Mouse (Mus musculus): ENCODE results near the gene Zbtb44.

The Zbtb44 gene

DNA sequence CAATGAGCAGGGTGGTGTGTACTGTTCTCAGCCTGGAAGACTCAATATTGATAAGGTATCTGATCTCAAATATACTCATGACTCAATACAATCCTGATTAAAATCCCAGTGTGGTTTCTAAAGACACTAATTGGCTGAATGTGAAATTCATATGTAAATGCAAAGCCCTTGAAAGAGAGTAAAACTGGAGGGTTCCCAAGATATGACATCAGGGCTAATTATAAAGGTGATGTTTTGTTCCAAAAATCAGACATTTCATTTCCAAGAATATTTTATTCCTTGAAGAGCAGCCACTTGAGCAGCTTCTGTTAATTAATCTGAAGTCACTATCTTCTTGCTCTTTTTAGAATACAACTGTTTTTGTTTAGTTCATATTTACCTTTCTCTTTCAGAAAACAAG is 85.1 kb downstream of the Zbtb44 start:
- DNase-seq (ENCODE audit: low read depth, low spot score), result no peak

DNA sequence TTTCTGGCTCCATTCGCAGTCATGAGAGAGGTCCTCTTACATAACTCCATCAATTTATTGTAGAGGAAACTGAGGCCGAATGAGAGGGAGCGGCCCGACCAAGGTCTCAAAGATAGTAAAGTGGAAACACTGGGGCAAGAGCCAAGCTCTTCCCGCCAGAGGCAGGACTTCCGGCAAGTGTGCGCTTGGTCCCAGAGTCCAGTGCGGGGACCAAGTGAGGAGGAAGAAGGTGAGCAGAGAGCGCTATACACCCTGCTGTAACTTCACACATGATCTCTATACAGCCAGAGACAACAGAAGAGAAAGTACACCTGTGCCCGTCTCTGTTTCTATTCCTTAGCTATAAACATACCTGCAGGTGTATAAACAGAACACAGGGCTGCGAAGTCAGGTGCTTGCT is 86.6 kb downstream of the Zbtb44 start:
- no peak for DNase-seq (ENCODE audit: low read depth, low spot score)

DNA sequence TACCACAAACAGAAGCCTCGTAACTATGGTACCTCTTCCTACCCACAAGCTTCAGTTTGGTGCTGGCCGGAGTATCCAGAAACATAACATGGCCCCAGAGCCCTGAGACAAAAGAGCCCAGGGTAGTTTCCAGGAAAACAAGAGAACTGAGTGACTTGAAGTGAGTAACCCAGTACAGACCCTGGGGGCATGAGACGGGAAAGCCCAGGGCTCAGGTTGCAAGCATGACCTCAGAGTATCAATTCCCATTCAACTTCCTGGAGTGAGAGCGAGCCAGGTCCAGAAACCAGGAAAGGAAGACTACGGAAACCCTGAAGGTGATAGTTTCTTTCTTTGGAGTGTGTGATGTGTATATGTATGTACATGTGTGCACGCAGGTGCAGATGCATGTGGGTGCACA is 87.0 kb downstream of the Zbtb44 start:
- peak; percentile 69 for DNase-seq (ENCODE audit: low read depth, low spot score)

DNA sequence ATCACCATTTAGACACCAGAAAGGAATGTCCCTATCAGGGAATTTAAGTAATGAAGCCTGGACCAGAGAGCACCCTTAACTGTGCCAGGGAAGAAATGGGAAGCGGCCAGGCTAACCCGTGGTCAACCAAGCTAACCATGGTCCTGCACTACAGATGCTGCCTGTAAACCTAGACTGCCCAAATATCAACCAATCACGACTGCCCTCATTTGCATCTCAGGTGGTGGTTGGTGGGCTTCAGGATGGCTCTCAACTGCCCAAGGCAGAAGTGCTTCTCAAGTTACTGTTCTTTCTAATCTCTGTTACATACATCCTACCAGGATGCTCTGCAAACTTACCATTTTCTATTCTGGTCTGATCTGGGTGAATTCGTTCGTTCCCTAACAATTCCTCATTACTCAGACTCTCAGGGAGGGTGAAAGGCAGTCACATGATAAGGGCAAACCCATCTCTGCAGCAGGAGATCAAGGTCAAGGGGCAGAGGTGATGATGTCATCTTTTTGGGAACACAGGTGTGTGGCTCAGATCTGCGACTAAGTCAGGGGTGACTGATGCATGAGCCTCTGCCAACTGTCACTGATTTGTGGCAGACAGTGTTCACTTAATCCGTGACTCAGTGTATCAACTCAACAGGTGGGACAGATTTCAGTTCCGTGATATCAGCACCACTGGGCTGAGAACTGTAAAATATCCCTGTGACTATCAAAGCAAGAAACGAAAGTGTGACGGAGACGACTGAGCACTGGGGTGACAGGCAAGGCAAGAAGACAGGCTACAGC is 88.3 kb downstream of the Zbtb44 start:
- peak; percentile 77 for DNase-seq (ENCODE audit: low read depth, low spot score)

DNA sequence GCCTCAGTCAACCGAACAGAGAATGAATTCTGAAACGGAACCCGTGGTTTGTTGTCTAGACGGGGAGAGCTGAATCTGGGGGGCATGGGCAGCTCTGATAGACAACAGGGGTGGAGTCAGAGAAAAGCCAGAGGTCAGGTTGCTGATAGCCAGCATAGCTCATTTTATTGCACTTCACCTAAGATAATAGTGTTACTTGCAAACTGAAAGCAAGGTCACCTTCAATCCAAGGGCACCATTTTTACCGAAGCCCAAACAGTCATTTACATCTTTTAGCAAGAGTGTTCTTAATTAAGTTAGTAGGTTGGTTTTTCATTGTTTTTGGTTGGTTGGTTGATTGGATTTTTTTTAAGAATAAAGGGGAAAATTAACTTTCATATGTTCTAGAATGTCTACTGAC is 89.0 kb downstream of the Zbtb44 start:
- DNase-seq (ENCODE audit: low read depth, low spot score), result peak; percentile 44

DNA sequence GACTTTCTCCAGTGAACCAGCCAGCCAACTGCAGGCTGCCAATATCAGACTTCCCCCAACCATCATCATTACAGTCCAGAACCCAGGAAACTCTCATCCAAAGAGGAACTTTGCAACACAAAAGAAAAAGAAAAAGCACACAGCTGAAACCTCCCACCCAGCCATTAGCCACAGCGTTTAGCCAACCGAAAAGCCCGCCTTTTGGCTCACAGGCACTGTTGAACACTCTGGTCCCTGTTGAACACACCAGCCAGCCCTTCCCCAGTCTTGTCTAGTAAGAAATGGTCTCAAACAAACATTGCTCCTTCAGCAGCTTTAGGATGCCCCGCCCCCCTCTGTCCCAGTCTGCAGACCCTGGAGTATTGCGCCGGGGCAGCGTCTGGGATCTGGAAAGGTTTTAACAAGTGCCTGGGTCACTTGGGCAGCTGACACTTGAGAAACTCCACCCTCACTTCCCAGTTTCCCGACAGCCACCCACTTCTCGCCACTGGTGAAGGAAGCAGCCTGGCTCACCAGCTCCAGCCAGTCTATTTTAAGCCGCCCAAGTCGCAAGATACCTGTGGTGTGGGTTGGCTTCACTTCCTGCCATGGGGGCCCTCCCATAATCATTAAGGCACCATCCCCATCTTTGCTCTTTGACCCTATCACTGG is 89.6 kb downstream of the Zbtb44 start:
- DNase-seq (ENCODE audit: low read depth, low spot score), result peak; percentile 87

DNA sequence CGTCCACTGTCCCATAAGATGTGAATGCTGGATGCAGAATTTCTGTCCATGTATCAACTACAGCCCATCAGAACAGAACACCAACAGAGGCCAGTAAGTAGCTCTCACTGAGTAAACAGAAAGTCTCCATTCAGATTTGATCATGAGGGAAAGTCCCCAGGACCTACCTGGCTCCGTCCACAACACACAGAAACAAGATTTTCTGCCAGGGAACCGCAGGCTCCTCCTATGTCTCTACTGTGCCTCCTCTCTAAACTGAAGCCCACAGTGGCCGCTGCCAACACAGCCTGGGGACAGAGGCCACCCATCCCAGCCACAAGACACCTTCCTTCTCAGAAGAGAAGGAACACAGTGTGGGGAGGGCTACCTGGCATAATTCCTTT is 90.1 kb downstream of the Zbtb44 start:
- no peak for DNase-seq (ENCODE audit: low read depth, low spot score)

DNA sequence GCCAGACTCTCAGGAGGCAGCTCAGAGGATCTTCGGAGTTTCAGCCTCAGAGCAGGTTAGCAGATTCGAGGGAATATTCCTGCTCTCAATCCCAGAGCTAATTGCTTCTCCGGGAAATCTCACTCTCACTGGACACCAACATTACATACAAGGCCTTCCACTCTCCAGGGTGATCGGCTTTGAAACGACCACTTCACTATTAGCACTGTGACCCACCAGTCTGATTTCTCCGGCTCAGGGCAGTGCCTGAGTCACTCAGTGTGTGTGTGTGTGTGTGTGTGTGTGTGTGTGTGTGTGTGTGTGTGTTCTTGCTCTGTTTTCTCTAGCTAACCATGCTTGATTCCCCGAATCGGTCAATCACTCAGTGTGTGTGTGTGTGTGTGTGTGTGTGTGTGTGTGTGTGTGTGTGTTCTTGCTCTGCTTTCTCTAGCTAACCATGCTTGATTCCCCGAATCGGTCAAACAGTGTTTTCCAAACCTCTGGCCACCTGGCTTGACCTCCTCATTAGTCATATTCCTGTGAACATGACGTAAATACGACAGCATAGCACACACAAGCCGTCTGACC is 92.1 kb downstream of the Zbtb44 start:
- DNase-seq (ENCODE audit: low read depth, low spot score), result no peak
